Mouse (Mus musculus): ENCODE measurements around the gene Mtcl1.

DNA sequence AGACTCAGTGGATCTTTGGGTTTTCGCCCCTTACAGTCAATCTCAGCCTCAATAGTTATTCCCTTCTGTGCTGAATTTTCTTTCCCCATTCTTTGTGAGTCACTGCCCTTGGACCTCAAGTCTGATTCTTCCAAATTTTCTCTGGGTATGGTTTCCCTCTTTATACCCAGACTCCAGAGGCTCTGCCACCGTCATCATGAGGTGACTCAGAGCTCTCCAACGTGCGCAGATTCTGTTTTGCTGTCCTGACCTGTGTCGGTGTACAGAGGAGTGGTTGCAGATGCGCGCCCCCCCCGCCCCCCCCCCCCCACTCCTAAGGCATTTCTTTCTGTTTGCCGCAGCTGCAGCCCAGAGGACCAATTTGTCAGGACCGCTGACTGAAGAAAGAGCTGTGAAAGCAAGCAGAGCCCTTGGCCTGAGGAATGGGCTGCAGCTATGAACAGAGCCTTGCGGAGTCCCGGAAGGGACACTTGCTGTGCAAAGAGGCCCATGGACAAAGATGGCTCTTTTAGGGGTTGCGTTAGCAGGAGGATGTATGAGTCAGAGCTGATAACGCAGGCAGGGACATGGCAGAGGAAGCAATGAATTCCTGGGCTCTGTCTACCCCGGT is 126.8 kb downstream of the Mtcl1 start:
- TF ChIP-seq CTCF (IDR thresholded peaks at IDR 0.05) (no peak), EP300 (IDR thresholded peaks at IDR 0.05) (no peak)

Data from lung, postnatal 0 days (tissue).